Mouse (Mus musculus) natural killer cell, adult 2 months (primary cell): ENCODE measurements around the gene Blmh.

ENCODE experiments used
- DNase-seq, 2 experiments: peaks; one replicate each; pipeline ENCODE4 v3.0.0; 2022; ENCODE audit warnings: low spot score in 2 of 2

Gene Blmh

DNA sequence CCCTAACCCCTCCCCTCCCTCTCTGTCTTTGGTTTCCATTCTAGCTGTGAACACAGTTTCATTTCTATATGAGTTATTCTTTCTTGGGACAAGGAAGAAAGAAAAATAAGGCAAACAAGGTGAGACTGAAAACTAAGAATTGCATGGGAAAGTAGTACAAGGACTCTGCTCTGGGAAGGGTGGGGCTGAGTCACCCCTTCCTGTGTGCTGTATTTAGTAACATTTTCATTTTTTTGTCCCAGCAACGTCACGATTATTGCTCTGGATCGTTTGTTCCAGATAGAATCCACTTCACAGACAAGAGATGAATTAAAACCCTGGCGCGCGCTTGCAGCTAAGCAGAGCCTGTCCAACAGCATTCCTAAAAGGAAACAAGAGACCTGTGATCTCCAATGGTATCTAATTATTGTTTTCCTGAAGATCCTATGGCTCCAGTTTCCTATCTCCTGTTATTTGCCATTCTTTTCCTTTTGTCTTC lies at the start of gene Blmh:
TSS of gene Blmh (plus strand) at position 51 of the 478 bp plus-strand sequence.
- DNase-seq = no peak

DNA sequence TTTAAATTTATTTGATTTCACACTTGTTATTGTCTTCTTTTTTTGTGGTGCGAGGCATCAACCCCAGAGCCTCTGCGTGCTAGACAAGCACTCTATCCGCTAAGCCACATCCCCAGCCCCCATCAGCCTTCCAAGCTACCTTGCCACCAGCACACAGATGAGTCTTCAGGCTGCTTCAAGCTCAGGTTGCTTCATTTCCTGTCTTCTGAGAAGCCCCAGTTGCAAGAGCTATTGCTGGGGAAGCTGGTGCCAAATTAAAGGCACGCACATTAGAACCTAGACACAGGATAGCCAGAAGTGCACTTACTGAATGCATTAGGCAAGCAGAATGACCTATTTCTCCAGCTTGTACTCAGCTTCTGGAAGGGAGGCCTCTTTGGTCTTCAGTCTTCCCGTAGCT lies 44.8 kb upstream of the Blmh start:
- no peak for DNase-seq

DNA sequence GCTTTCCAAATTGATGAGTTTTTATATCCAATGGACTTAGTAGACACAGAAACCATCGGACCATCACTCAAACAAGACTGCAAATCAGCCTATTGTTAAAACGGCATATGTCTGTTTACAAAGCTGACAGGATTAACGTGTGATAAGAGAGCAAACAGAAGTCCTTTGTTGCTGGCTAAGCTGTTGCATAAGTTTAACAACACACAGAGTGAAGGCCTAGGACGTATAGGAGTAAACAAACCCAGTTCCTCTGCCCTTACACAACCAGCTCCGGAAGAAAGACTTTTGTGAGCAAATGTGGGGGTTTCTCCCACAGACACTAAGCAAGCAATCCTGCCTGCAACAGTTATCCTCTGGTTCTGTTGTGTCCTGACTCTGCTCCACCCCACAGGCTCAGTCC lies 40.2 kb upstream of the Blmh start:
- DNase-seq = no peak

DNA sequence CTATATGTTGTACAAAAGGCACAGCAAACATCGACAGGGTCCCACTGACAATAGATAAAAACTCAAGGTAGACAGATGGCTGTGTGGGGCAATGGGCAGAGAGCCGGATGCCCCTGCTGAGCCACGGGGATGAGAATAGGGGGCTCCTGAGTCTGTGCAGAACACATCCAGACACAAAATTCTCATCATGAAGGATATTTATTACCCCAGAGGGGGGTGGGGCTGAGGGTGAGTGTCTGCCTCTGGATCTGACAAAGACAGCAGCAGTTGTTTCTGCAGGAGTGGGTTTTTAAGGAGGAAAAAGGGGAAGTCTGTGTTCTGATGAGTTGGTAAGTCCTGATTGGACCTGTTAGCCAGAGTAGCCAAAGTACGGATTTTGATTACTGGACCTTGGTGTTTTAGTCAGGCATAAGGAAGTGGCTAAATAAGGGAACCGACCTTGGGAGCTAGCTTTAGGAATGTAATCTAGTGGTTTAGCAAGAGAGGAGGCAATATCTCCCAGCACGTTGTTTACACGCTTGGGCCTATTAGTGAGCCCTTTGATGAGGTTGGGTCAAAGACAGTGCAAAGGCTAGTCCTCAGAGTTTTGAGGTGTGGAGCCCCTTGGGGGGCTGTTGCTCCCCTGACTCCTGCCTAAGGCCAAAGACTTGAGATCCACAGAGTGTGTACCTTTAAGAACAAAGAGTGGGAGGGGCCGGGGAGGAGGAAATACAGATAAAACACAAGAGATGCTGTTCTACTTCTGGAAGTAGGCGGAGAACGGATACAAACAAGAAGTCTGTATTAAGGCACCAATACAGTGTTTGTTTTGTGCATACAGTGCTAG lies 35.1 kb upstream of the Blmh start:
- no peak for DNase-seq

DNA sequence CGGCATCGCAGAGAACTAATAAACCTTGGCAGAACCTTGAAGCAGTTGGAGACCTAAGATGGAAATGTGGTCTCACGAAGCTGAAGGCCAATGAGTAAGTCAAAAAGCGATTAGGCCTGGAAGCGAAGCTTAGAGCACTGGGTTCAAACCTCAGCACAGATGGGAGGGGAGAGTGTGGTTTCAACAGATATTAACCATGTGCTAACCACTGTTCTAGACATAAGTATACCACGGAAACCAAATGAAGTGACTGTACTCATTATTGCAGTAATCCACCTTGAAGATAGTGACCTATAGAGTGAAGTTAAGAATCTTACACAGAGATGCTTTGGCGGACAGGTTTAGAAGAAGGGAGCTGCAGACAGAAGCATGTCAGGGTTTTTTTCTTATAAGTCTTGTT lies 33.4 kb upstream of the Blmh start:
- no peak for DNase-seq

DNA sequence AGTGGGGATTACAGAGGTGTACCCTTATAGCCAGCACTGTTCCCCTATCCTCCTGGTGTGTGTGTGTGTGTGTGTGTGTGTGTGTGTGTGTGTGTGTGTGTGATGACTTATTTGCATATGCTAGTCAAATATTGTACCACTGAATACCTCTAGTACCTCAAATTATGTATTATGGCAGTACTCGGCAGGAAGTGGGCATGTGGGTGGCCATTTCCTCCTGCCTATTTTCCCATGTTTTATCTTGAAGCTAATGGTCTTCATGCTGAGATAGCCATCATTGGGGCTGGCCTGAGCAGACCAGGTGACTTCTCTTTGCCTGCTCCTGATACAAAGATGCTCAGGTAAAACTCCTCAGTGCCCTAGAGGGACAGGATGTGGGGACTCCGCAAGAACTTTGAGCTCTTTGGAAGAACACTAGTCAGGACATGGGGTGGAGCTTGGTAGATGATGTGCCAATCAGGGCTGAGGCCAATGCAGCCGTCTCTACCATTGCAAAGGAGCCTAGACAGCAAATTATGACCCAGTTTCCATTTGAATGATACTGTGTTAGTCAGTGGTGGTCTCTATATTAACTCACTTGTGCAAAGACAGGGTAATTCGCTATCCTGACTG lies 32.8 kb upstream of the Blmh start:
- no peak for DNase-seq

DNA sequence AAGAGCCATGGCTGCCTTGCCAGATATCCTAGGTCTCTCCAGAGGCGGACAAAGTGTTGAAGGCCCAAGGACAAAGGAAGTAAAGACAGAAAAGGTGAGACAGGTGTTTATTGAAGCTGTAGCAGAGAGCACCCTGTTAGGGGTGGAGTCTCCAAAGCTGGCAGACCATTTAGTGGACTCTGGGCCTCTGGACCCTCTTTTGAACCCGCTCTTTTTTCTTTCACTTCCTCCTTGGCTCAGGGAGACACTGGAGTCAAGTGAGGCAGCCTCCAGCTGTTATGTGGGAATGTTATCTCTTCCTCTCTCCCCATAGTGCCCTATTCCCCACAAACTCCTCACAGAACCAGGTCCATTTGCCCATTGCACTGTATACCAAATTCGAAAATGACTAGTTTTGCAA lies 31.6 kb upstream of the Blmh start:
- no peak for DNase-seq

DNA sequence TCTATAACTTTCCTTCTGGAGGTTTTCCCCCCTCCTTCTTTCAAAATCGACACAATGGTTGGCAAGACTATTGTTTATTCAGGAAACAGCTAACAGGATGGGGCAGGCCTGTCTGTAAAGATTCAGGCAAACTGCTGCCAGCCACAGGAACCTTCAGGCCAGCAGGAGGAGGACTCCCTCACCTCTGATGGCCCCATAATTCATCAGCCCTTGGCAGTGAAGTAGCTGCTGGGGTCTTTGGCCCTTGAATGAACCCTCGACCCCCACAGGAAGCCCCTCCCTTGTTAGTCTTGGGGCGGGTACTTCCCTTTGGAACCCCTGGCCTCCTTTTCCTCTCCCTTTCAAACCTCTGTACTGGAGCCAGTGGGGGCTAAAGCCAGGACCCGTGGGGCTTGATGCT lies 31.0 kb upstream of the Blmh start:
- no peak for DNase-seq

DNA sequence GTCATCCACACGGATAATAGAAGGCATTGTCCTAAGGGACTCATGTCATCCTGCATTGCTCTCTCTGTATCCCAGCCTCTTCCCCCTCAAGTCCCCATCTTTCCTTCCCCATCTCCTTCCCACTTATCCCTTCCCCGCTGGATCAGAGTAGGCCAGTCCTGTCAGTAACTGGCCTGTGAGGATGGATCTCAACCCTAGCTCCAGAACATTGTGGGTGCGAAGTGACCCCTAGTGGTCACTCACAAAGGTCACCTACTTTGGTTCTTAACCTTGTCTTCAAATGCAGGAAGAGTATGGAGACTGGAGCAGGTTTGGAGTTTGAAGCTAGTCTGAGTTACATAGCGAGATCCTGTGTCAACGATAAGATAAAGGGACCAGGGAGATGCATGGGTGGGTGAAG lies 30.4 kb upstream of the Blmh start:
- DNase-seq = peak in 1 of 2 experiments; percentile 8

DNA sequence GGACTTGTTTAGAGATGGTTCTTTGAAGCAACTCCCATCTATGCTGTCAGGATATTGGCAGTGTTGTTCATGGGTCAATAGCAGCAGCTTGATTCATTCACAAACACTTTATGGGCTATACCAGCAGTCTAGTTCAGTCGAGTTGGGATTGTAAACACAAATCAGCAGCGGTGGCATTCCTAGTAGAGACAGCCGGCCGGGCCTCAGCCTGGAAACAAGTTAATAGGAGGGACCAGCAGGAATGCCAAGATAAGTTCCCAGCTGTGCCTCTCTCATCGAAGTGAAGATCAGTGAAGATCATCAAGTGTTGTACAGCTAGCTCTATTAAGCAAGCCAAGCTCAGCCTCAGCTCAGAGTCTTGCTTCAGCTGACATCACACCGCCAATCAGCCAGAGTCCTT lies 28.2 kb upstream of the Blmh start:
- DNase-seq = no peak

DNA sequence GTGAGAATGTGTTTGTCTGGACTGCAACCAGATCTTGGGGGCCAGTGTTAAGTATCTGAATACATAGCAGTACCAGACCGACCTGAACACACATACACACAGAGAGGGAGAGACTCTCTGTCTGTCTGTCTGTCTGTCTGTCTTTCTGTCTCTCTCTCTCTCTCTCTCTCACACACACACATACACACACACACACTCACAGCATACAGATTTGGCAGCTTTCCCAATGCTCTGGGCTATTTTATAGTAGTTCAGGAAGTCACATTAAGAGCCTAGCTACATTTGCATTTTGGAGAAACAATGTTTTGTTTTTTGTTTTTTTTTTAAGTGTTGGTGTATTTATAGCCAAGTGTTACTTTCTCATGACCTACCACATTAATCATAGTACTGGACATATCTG lies 27.5 kb upstream of the Blmh start:
- no peak for DNase-seq

DNA sequence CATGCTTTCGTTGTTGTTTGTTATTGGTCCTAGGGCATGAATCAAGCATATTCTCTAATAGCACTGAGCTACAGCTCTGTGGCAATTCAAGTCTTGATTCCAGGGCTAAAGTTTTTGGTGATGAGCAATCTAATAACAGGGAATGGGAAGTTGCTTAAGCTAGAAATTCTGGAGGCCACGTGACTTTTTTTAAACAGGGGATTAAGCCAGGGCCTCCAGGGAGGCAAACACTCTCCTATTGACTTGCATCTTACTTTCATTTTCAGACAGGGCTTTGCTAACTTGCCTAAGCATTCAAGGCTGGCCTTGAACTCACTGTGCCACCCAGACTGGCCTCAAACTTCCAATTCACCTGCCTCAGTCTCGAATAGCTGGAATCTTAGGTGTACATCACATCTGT lies 26.7 kb upstream of the Blmh start:
- no peak for DNase-seq

DNA sequence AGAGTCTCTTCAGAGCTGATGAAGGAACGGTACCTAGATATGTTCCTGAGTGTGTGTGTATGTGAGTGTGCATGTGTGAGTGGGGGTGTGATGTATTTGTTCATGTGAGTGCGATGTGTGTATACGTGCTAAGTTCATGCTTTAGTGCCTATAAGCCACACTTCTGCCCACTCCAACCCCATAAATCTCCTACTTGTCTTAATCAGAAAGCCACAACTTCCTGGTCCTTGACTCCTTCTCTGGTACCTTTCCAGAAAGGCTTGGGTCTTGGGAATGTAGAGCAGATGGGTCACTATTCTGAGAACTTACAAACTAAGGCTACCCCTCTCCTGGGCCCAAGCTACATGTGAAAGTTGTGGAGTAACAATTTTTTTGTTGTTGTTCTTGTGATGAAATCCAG lies 25.9 kb upstream of the Blmh start:
- no peak for DNase-seq

DNA sequence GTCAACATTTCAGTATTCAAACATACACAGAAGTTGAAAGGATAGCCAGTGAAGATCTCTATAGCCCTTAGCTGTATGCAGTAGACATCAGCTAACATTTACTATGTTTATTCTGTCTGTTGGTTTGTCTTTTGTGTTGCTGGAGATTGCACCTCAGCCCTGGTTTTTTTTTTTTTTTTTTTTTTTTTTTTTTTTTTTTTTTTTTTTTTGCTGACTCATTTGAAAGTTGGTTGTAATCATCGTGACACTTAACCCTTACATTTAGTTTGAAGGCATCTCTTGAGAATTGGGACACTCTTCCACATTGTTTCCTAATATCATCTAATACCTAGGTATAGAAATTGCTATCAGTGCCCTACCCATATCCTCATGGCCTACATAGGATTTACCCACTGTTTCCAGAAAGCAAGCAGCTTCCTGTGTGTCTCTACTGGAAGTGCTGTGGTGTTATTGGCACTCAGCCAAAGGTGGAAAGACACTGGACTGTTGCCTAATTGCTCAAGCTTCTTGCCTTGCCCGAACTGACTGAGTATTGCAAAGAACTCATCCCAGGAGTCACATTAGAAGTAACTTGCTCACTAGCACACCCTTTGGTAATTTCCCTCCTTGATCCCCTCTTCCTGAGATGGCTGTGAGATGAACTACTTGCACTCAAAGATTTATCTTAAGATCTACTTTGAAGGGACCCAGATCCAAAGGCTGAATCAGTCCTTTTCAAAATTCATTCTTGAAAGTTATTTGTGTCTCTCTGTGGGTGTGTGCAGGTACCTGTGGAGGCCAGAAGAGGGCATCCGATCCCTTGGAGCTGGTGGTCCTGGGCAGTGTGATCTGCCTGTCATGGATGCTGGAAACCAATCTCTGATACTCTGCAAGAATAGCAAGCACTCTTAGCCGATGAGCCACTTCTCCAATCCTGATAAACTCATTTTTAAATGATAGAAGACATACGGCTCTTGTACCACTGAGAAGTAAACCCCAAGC lies 24.6 kb upstream of the Blmh start:
- no peak for DNase-seq

DNA sequence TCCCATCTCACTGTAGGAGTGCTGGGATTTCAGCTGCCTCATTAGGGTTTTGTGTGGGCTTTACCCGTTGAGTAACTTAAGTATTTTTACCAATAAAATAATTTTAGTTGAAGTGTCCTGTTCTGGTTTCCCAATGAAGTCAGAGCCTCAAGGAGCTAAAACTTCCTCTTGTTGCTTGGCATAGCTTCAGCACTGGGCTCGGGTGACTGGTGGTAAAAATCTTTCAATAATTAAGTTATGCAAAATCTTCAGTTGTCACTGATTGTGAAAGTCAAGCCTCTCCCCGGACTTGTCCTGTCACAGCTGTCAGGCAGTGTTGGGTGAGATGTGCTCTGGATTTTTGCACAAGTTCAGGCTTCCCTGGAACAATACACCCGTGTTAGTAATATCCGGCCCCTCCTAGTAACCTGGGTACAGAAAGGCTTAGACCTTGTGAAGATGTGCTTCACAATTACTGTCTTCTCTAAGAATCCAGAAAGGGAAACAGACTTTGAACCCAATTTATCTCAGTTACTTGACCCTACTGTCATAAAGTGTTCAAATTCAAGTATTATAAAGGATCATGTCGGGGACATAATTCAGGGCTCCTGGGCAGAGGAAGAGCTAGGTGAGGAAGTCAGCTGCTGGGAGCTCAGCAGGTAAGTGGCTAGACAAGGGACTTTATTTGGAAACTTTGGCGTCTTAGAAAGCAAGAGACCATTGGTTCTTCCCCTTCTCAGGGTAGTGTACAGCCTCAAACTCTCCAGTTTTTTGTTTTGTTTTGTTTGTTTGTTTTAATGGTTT lies 22.8 kb upstream of the Blmh start, which contains the start of gene Tmigd1:
TSS of gene Tmigd1 (plus strand) at position 581 of the 783 bp plus-strand sequence.
- DNase-seq = no peak

DNA sequence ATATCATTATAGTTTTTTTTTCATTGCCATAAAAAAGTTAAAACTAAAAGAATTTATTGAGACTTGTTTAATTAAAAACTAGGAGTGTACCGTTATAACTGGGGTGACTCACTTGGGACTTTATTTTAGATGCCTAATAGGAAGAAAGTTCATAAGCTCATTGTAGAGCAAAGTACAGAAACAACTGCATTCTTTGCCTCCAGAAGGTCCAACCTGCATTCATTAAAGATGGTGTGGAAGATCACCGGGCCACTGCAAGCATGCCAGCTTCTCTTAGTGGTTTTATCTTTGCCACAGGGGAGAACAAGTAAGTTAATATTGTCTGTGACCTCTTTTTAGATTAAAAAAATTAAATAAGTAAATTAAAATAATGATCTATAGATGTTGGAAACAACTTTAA lies 20.3 kb upstream of the Blmh start:
- DNase-seq = no peak

DNA sequence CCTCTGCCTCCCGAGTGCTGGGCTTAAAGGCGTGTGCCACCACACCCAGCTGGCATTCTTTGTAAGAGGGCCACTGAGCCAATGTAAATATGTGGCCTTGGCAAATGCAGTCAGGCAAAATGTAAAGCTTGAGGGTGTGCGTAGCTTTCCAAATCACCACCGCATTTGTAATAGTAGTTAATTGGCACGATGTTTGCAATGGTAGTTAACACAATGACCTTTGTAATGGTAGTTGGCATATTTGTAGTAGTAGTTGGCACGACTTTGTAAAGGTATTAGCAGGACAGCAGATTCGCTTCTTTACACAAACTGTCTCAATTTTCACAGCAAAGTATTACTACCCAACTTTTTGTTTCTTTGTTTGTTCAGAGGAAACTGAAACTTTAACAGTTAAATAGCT lies 16.0 kb upstream of the Blmh start:
- DNase-seq = no peak

DNA sequence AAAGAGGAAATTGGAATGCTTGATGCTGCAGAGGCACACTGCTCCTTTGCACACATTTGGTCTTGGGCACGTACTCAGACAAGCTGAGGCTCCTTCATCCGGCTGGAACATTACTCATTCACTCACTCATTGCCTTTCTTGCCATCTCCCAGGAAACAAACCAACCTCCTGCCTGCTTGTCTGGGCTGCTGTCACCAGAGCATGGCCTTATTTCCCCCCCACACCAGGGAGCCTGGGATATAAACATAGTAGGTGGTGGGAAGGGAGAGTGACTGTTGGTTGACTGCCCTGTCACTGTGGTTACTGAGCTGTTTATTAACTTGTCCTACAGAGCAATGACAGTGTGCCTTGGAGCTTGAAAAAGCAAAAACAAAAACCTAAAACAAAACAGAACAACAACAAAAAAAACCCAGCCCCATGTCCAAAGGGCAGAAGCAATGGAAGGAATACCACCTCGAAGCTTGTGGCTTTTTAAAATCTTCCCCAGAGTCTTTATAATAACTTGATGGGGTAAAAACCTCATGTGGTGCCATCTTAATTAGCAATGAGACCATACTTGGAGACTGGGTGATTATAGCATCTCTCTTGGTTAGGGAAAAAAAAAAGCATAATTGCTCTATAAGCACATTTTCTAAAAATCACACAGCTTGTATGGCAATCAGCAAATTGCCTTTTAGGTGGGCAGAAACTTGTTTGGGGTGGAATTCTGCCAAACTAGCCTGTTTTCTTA lies 13.1 kb upstream of the Blmh start:
- no peak for DNase-seq

DNA sequence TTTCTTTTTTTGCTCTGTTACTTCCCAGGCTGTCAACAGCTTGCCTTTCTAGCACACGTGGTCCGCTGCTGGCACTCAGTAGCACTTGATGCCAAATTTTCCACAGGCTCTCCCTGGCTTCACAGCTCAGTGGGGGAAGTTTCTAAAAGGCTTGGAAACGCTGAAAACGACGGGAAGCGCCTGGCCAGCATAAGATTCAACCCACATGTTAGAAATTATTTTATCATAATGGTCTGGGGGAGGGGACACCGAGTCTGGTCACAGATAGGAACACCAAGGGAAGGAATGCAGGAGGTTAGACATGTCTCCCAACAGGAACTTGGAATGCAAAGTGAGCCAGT lies 12.6 kb upstream of the Blmh start:
- DNase-seq = no peak

DNA sequence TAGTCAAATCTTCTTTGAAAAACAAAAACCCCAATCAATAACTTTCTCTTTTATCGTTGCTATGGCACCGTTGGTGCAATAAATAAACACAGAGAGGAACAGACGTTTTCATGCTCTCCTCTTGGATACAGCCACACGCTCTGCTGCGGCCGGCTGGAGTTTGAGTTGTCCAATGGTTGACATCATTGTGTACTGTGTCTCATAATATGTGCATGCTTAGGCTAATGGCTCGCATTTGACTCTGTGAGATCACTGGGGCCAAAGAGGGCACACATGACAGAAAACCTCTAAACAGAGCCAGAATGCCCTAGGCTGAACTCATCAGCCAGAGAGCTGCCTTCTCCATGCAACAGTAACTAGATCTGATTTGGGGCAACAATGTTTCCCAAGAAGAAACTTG lies 10.2 kb upstream of the Blmh start:
- no peak for DNase-seq
